Mouse (Mus musculus): ENCODE results near the gene Mpv17.

GRCm38 (mm10) chr5:31137658-31138057 lies 16.4 kb downstream of the Mpv17 start:
- no peak for TF ChIP-seq CTCF (IDR thresholded peaks at IDR 0.05; ENCODE audit: low read depth)
- TF ChIP-seq EP300 (IDR thresholded peaks at IDR 0.05; ENCODE audit: low read depth) = no peak

Measured in liver, postnatal 0 days (tissue).